Mouse (Mus musculus) megakaryocyte, adult 5-6 weeks (primary cell): ENCODE results near the gene Slc22a22. TPM values are rescaled to one million over a fixed set of nuclear protein-coding genes. Genes with fewer than 3 reads are reported as not detected.
"Not testable (repeated sequence)": the region's sequence is repeated elsewhere in the genome, so short reads cannot be mapped to it uniquely, and the experiment has no call there.

Source experiments
- ATAC-seq: 2 replicates; pipeline ENCODE4 v1.8.0; 2016; ENCODE audit warnings: mild to moderate bottlenecking, inconsistent platforms; ENCODE audit not compliant: poor library complexity, severe bottlenecking
- total RNA-seq, 2 experiments: library from RNA; stranded (forward) in 1 of 2; stranded (reverse) in 1 of 2; fragments of 153-499, 151-499 nt in 1 of 2; fragments of 221-1000, 200-1000 nt in 1 of 2; gene quantifications; 2 replicates each; pipeline versions ENCODE4 v1.2.3 to v1.2.4; 2015 to 2017

Slc22a22 gene
- total RNA-seq, 2 experiments from 2014 or later = not detected

- no peak for ATAC-seq
Observed at GRCm38 (mm10) chr15:57394053-57394452, 83.4 kb downstream of the Slc22a22 start.

GRCm38 (mm10) chr15:57380381-57380780 lies 97.0 kb downstream of the Slc22a22 start:
- no peak for ATAC-seq

DNA sequence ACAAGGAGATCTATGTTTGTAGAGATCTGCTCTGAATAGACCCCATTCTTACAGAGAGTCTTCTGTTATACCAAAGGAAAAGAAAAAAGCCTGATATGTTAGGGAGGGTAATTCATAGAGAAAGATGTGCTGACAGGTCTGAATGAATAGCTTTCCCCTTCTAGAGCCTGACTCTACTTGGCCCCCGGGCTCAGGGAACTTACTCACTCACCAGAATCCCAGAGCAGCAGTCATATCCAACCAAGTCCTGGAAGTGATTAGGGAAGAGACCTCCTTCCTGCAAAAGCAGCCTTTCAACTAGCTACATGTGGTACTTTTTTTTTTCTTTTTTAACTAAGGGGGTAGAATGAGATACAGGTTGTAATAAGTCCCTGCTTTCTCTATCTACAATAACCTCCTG lies 111.0 kb downstream of the Slc22a22 start:
- ATAC-seq = no peak

DNA sequence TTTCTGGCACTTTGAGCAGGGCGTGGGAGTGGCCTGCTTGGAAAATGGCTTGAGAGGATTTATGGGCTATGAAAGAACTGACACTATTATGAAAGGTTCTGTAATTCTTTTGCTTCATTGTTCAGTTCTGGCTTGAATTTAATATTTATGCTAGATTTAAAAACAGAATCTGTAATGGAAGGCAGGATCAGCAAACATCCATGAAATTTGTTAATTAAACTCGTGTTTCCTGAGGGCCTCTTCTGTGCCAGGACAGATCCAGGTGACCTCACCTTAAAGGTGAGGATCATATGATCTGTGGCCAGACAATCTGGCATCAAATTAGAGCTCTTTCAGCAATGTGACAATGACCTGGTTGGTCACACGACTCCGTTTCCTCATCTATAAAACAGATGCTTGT lies 122.1 kb downstream of the Slc22a22 start:
- ATAC-seq = no peak

DNA sequence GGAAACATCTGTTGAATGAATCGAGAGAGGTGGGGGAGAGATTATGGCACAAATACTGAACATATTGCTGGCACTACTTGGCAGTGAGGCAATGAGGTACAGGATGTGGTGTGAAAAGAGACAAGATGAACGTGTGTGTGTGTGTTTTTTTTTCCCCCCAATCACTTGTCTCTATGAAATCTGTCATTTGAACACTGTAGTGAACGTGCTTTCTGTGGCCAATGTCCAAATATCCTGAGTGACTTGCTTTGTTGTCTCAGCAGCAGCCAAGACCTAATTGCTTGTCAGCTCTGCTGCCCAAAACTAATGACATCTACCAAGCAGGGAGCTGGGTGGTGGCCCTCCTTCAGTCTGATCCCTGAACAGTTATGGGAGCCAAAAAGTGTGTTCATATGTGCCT lies 136.9 kb downstream of the Slc22a22 start:
- no peak for ATAC-seq

DNA sequence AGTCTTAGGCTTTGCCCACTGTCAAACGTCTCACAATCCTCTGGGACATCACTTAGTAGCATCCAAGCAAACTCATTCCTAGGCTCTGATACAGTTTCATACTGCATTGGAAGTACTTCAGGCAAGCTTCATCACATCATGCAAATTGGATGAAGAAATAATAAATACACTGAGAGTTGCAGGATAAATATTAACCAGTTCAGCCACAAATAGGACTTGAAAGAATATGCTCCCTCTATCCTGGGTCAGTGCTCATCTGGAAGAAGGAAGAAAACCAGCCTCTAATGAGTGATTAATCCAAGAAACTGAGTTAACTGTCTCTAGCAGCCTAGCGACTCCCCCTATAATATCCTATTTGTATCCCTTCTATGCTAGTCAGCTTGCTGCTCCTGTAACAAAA lies 146.1 kb downstream of the Slc22a22 start:
- ATAC-seq = no peak

DNA sequence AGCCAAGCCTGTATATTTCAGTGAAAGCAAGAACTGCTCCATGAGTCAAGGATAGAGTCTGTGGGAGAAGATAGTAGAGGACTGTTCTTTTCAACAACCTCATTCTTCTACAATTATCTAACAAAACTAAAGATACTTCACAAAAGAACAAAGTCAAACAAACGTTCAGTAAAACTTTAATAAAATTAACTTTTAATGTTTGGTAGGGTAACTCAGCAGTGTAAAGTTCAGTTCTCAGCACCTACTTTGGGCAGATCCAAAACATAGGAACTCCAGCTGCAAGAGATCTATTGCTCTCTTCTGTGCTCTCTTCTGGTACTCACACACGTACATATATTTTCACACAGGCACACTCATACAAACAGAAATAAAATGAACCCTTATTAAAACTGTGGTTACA lies 159.4 kb downstream of the Slc22a22 start:
- no peak for ATAC-seq

DNA sequence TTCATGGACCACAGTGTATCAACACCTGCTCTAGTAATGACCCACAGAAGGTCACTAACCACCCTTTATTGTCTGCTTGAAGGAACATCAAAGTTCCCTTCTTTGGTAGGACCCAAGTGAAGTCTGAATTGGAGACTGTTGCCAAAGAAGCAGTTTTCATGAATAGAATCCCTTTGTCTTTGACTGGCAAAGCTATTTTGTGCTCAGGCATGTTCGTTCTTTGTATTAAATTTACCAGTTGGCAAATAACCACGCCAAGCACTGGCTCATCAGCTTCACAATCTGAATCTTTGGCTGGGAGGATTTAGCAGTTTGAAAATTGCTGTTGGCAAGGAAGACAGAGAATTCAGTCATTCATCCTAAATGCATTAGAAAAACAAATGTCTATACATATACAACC lies 160.9 kb downstream of the Slc22a22 start:
- no peak for ATAC-seq

DNA sequence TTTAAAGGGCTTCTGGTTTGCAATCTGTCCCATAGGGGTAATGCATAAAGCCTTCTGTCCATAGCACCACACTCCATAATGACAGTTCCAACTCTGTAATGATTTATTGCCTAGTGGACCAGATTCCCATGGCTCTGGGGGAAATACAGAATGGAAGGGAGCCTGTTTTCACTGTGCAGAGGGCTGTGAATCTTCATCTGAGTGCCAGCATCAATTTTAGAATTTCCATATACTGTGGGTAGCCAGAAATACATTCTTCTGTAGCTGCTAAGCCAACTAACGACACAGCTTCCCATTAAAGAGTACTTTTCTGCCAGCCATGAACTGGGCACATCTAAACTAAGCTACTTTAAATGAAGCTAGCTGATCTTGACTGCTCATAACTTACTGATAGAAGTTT lies 174.7 kb downstream of the Slc22a22 start:
- ATAC-seq = no peak

GRCm38 (mm10) chr15:57278505-57278904 lies 198.9 kb downstream of the Slc22a22 start:
- ATAC-seq = no peak

DNA sequence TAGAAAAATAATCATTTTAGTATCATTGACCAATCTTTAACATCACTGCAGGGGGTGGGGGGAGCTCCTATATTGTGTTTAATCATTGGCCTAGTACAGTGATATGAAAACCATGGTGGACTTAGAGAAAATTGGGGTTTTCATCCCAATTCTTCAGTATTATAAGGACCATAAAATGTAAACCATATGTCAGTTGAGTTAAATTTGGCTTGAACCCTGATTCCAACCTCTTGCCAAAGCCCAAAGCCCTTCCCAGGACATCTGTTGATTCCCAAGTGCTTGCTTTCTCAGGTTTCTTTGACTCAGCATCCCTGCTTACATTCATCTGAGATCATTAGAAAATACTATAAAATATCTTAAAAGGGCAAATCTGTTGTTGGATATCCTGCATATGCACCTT lies 201.0 kb downstream of the Slc22a22 start:
- ATAC-seq = no peak

DNA sequence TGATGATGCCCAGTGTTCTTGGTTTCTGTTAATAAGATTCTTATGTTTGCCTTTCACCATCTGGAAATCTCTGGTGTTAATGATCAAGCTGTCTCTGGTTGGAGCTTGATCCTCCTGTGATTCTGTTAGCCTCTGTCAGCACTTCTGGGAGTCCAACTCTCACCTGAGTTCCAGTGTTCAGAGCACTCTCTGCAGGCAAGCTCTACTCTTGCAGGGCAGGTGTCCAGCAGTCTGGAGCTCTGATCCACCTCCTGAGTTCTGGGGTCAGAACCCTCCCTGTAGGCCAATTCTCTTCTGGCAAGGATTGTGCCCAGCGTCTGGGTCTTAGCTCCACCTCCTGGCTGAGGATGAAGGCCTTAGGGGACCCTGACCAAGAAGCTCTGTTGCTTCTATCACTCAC lies 237.4 kb downstream of the Slc22a22 start:
- ATAC-seq = not testable (repeated sequence)

DNA sequence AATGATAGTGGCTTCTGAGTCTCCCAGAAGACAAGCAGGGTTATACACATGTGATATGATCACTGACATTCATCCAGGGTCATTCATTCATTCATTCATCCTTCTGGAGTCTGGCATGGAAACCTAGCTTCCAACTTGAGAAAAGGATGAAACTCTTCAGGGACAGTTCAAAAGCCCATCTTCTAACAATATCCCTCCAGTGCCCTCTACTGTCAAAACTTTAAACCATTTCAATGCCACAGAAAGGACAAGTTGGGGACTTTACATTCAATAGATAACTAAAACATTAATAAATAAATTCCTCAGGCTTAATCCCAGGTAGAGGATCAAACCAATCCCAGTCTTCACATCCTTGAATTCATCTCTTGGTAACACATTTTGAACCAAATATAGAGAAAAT lies 247.0 kb downstream of the Slc22a22 start:
- ATAC-seq = no peak

- ATAC-seq = no peak
Observed at GRCm38 (mm10) chr15:57205315-57205714, 272.1 kb downstream of the Slc22a22 start.

DNA sequence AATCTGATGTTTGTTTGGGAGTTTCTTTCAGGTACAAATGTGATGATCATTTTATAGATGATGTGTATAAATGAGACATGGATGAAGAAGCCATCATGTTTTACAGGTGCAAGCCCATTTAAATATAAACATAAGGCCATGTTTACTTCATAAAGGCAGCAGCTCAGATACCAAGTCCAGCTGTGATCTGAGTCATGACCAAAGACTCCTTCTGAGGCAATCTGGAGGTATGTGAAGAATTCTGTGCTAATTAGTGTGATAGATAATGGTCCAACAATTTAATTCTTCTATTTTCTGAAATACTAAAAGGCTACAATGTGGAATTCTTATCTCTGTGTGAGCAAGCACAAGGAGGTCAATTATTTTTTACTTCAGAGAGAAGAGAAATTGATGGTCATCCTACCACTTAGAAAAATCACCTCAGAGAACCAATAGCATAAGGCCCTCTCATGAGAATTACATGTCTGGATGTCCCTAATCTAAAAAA lies 272.9 kb downstream of the Slc22a22 start:
- ATAC-seq = no peak
